Comparison of ENCODE assay signal across 12 mouse cellular contexts in the genomic region with DNA sequence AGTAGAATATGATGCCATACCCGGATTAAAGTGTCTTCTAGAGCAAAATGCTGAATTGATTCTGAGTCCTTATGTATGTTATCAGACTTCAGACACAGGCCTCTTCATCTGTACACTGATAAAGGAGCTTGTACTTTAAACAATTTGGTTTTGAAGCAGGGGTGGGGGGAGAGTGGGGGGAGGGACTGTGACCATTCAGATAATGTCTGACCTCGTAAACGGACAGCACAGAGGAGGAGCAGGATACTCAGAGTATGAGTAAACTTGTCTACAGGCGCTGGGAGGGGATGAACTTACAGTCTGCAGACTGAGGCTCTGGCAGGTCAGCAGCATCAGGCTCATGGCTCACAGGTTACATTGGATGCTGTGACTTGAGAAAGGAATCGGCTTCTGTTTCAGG.
"Had no signal": no experiment of that assay in that cellular context is flagged by ENCODE, and none has a peak within 500 bp of the region (broad histone marks: within the 10 kb centered on the region; RNA-seq: fewer than 3 reads in every experiment).

No protein-coding gene starts in this region.

- H3K36me3 ChIP-seq: intestine, embryonic 15.5 days; kidney, embryonic 15.5 days; limb, embryonic 13.5 days; midbrain, embryonic 10.5 days; midbrain, embryonic 15.5 days; neural tube, embryonic 13.5 days had no signal

- H3K4me3 ChIP-seq: intestine, embryonic 15.5 days; kidney, embryonic 15.5 days; limb, embryonic 13.5 days; midbrain, embryonic 10.5 days; midbrain, embryonic 15.5 days; neural tube, embryonic 13.5 days had no signal

- H3K9ac ChIP-seq: intestine, embryonic 15.5 days; kidney, embryonic 15.5 days; limb, embryonic 13.5 days; midbrain, embryonic 15.5 days; neural tube, embryonic 13.5 days had no signal

- H3K4me2 ChIP-seq: intestine, embryonic 15.5 days; kidney, embryonic 15.5 days; limb, embryonic 13.5 days; midbrain, embryonic 15.5 days; neural tube, embryonic 13.5 days had no signal

- H3K4me1 ChIP-seq: intestine, embryonic 15.5 days; kidney, embryonic 15.5 days; limb, embryonic 13.5 days; midbrain, embryonic 10.5 days; midbrain, embryonic 15.5 days; neural tube, embryonic 13.5 days had no signal

- ATAC-seq: intestine, embryonic 15.5 days; midbrain, embryonic 15.5 days had no signal

- H3K27ac ChIP-seq: intestine, embryonic 15.5 days; kidney, embryonic 15.5 days; limb, embryonic 13.5 days; midbrain, embryonic 10.5 days; midbrain, embryonic 15.5 days; neural tube, embryonic 13.5 days had no signal

- H3K27me3 ChIP-seq: intestine, embryonic 15.5 days; kidney, embryonic 15.5 days; limb, embryonic 13.5 days; midbrain, embryonic 15.5 days; neural tube, embryonic 13.5 days had no signal

- DNase-seq: kidney, adult 2 months; kidney, postnatal 14 days; left cerebral cortex, postnatal 4 days; lung, adult 18-20 months; right cerebral cortex, postnatal 14 days; thymus, postnatal 36 days had no signal

- H3K9me3 ChIP-seq: intestine, embryonic 15.5 days; kidney, embryonic 15.5 days; limb, embryonic 13.5 days; midbrain, embryonic 10.5 days; midbrain, embryonic 15.5 days; neural tube, embryonic 13.5 days had no signal
